Mouse (Mus musculus): ENCODE data around the gene Vwa5b2. TPM values are rescaled to one million over a fixed set of nuclear protein-coding genes. Genes with fewer than 3 reads are reported as not detected.

Vwa5b2 gene
- polyA plus RNA-seq, 1 experiment from 2014 or later: 5.5 TPM

- H3K27me3 ChIP-seq (replicated peaks; ENCODE audit: control insufficient read depth, insufficient read depth, low read length): peaks cover 14% of the 10 kb centered on the region
- H3K4me1 ChIP-seq (ENCODE audit: control insufficient read depth, insufficient read depth, low read length): peaks cover 14% of the 10 kb centered on the region
- peak overlapping the region; percentile 22; the same call in 1 of the 2 replicates for H3K27ac ChIP-seq (ENCODE audit: low read length)
- peak; percentile 81 for ATAC-seq
- H3K4me2 ChIP-seq (ENCODE audit: low read depth, low read length): peak overlapping the region; percentile 99
- peak overlapping the region; percentile 78 for H3K9ac ChIP-seq (ENCODE audit: low read depth, low read length)
- WGBS: under 1% methylated on average over 35 of the region's 37 CpGs
- H3K4me3 ChIP-seq (ENCODE audit: low read length): peak overlapping the region; percentile 76
- H3K9me3 ChIP-seq (ENCODE audit: control insufficient read depth, low read length): no peaks in the 10 kb centered on the region
- no peaks in the 10 kb centered on the region for H3K36me3 ChIP-seq (ENCODE audit: control insufficient read depth, insufficient read depth, low read length)
These were observed 32.9 kb downstream of the Vwa5b2 start for GRCm38 (mm10) chr16:20621991-20622685.

- Histone ChIP-seq H3K27me3 (replicated peaks; ENCODE audit: control insufficient read depth, insufficient read depth, low read length) (peaks cover 14% of the 10 kb centered on the region), H3K36me3 (ENCODE audit: control insufficient read depth, insufficient read depth, low read length) (no peaks in the 10 kb centered on the region), H3K4me2 (ENCODE audit: low read depth, low read length) (no peak overlapping the region), H3K27ac (ENCODE audit: low read length) (no peak overlapping the region), H3K9ac (ENCODE audit: low read depth, low read length) (no peak overlapping the region), H3K9me3 (ENCODE audit: control insufficient read depth, low read length) (no peaks in the 10 kb centered on the region), H3K4me1 (ENCODE audit: control insufficient read depth, insufficient read depth, low read length) (peaks cover 14% of the 10 kb centered on the region), H3K4me3 (ENCODE audit: low read length) (no peak overlapping the region)
- 49% methylated on average over 2 of the region's 2 CpGs for WGBS
- no peak for ATAC-seq
These were observed 33.9 kb downstream of the Vwa5b2 start for GRCm38 (mm10) chr16:20623211-20623610.

- Histone ChIP-seq H3K9ac (ENCODE audit: low read depth, low read length) (no peak overlapping the region), H3K4me2 (ENCODE audit: low read depth, low read length) (0 out of 2 replicates have a peak overlapping the region, but pooled peaks have one; percentile 93), H3K9me3 (ENCODE audit: control insufficient read depth, low read length) (no peaks in the 10 kb centered on the region), H3K36me3 (ENCODE audit: control insufficient read depth, insufficient read depth, low read length) (no peaks in the 10 kb centered on the region), H3K27ac (ENCODE audit: low read length) (no peak overlapping the region), H3K4me1 (ENCODE audit: control insufficient read depth, insufficient read depth, low read length) (peaks cover 9% of the 10 kb centered on the region; the same call in 1 of the 2 replicates), H3K4me3 (ENCODE audit: low read length) (no peak overlapping the region), H3K27me3 (replicated peaks; ENCODE audit: control insufficient read depth, insufficient read depth, low read length) (peaks cover 22% of the 10 kb centered on the region)
- ATAC-seq: no peak
- 55% methylated on average over 11 of the region's 11 CpGs for WGBS
These were observed 39.7 kb downstream of the Vwa5b2 start for GRCm38 (mm10) chr16:20628871-20629391.

- Histone ChIP-seq H3K9me3 (ENCODE audit: control insufficient read depth, low read length) (no peaks in the 10 kb centered on the region), H3K4me2 (ENCODE audit: low read depth, low read length) (peak within 1 kb of the TSS; percentile 93), H3K36me3 (ENCODE audit: control insufficient read depth, insufficient read depth, low read length) (no peaks in the 10 kb centered on the region), H3K27me3 (replicated peaks; ENCODE audit: control insufficient read depth, insufficient read depth, low read length) (peaks cover 22% of the 10 kb centered on the region), H3K9ac (ENCODE audit: low read depth, low read length) (peak within 1 kb of the TSS; percentile 66), H3K4me3 (ENCODE audit: low read length) (peak within 1 kb of the TSS; percentile 60), H3K27ac (ENCODE audit: low read length) (no peak within 1 kb of the TSS), H3K4me1 (ENCODE audit: control insufficient read depth, insufficient read depth, low read length) (peaks cover 11% of the 10 kb centered on the region; the same call in 1 of the 2 replicates)
- ATAC-seq: peak; percentile 75
- WGBS: 8% methylated on average over 54 of the region's 54 CpGs
These were observed 40.7 kb downstream of the Vwa5b2 start, which contains the start of gene Ece2 for GRCm38 (mm10) chr16:20629731-20630634. Gene Ece2 (plus strand): TSS chr16:20629828.

GRCm38 (mm10) chr16:20637410-20637809 is 48.1 kb downstream of the Vwa5b2 start:
- Histone ChIP-seq H3K36me3 (ENCODE audit: control insufficient read depth, insufficient read depth, low read length) (no peaks in the 10 kb centered on the region), H3K27ac (ENCODE audit: low read length) (no peak overlapping the region), H3K4me2 (ENCODE audit: low read depth, low read length) (no peak overlapping the region), H3K9ac (ENCODE audit: low read depth, low read length) (no peak overlapping the region), H3K9me3 (ENCODE audit: control insufficient read depth, low read length) (no peaks in the 10 kb centered on the region), H3K4me3 (ENCODE audit: low read length) (no peak overlapping the region), H3K4me1 (ENCODE audit: control insufficient read depth, insufficient read depth, low read length) (0 out of 2 replicates have a peak, but pooled peaks cover 2% of the 10 kb centered on the region), H3K27me3 (replicated peaks; ENCODE audit: control insufficient read depth, insufficient read depth, low read length) (no peaks in the 10 kb centered on the region)
- ATAC-seq: no peak
- WGBS: 63% methylated on average over 8 of the region's 8 CpGs

GRCm38 (mm10) chr16:20638367-20638766 is 49.1 kb downstream of the Vwa5b2 start:
- no peak for ATAC-seq
- Histone ChIP-seq H3K36me3 (ENCODE audit: control insufficient read depth, insufficient read depth, low read length) (no peaks in the 10 kb centered on the region), H3K4me3 (ENCODE audit: low read length) (no peak overlapping the region), H3K9ac (ENCODE audit: low read depth, low read length) (no peak overlapping the region), H3K27me3 (replicated peaks; ENCODE audit: control insufficient read depth, insufficient read depth, low read length) (no peaks in the 10 kb centered on the region), H3K27ac (ENCODE audit: low read length) (no peak overlapping the region), H3K4me2 (ENCODE audit: low read depth, low read length) (no peak overlapping the region), H3K4me1 (ENCODE audit: control insufficient read depth, insufficient read depth, low read length) (0 out of 2 replicates have a peak, but pooled peaks cover 2% of the 10 kb centered on the region), H3K9me3 (ENCODE audit: control insufficient read depth, low read length) (no peaks in the 10 kb centered on the region)
- 78% methylated on average over 8 of the region's 8 CpGs for WGBS

- no peak overlapping the region for H3K4me3 ChIP-seq (ENCODE audit: low read length)
- no peaks in the 10 kb centered on the region for H3K36me3 ChIP-seq (ENCODE audit: control insufficient read depth, insufficient read depth, low read length)
- no peaks in the 10 kb centered on the region for H3K27me3 ChIP-seq (replicated peaks; ENCODE audit: control insufficient read depth, insufficient read depth, low read length)
- ATAC-seq: peak; percentile 50; the same call in 1 of the 2 replicates
- no peak overlapping the region for H3K9ac ChIP-seq (ENCODE audit: low read depth, low read length)
- WGBS: 3% methylated on average over 8 of the region's 8 CpGs
- no peaks in the 10 kb centered on the region for H3K4me1 ChIP-seq (ENCODE audit: control insufficient read depth, insufficient read depth, low read length)
- no peaks in the 10 kb centered on the region for H3K9me3 ChIP-seq (ENCODE audit: control insufficient read depth, low read length)
- H3K4me2 ChIP-seq (ENCODE audit: low read depth, low read length): no peak overlapping the region
- no peak overlapping the region for H3K27ac ChIP-seq (ENCODE audit: low read length)
These were observed 52.9 kb downstream of the Vwa5b2 start for GRCm38 (mm10) chr16:20642161-20642560.

- H3K9me3 ChIP-seq (ENCODE audit: control insufficient read depth, low read length): no peaks in the 10 kb centered on the region
- no peak overlapping the region for H3K27ac ChIP-seq (ENCODE audit: low read length)
- 85% methylated on average over 7 of the region's 7 CpGs for WGBS
- H3K27me3 ChIP-seq (replicated peaks; ENCODE audit: control insufficient read depth, insufficient read depth, low read length): no peaks in the 10 kb centered on the region
- no peak overlapping the region for H3K4me3 ChIP-seq (ENCODE audit: low read length)
- no peak overlapping the region for H3K4me2 ChIP-seq (ENCODE audit: low read depth, low read length)
- H3K9ac ChIP-seq (ENCODE audit: low read depth, low read length): no peak overlapping the region
- ATAC-seq: no peak
- H3K36me3 ChIP-seq (ENCODE audit: control insufficient read depth, insufficient read depth, low read length): no peaks in the 10 kb centered on the region
- H3K4me1 ChIP-seq (ENCODE audit: control insufficient read depth, insufficient read depth, low read length): no peaks in the 10 kb centered on the region
These were observed 54.6 kb downstream of the Vwa5b2 start for GRCm38 (mm10) chr16:20643911-20644310.

Data from intestine, embryonic 16.5 days (tissue).